Mouse (Mus musculus): ENCODE measurements around the gene Slc38a4. TPM values are rescaled to one million over a fixed set of nuclear protein-coding genes. Genes with fewer than 3 reads are reported as not detected.

The Slc38a4 gene
- polyA plus RNA-seq, 1 experiment, result 0.09 TPM

GRCm38 (mm10) chr15:96974131-96974530, 81.6 kb downstream of the Slc38a4 start:
- H3K36me3 ChIP-seq (ENCODE audit: control insufficient read depth, insufficient read depth, low read length), result no peaks in the 10 kb centered on the region
- H3K4me3 ChIP-seq (ENCODE audit: extremely low read depth, insufficient read depth, insufficient read length), result no peak overlapping the region
- no peaks in the 10 kb centered on the region for H3K4me1 ChIP-seq (ENCODE audit: control insufficient read depth, insufficient read depth, insufficient read length)
- H3K27me3 ChIP-seq (ENCODE audit: control insufficient read depth, insufficient read depth, low read length), result no peaks in the 10 kb centered on the region
- no peak for TF ChIP-seq POLR2A (IDR thresholded peaks at IDR 0.05; ENCODE audit: low read depth, low read length)
- no peak for TF ChIP-seq CTCF (IDR thresholded peaks at IDR 0.05; ENCODE audit: extremely low read depth, insufficient read depth, insufficient read length, insufficient replicate concordance)
- DNase-seq (ENCODE audit: low read depth in 1 of 2, low spot score in 2 of 2), result no peak
- H3K27ac ChIP-seq (ENCODE audit: insufficient read depth, low read length), result no peak overlapping the region
- WGBS, result 93% methylated on average over 5 of the region's 5 CpGs

GRCm38 (mm10) chr15:96973370-96973769, 82.4 kb downstream of the Slc38a4 start:
- TF ChIP-seq POLR2A (IDR thresholded peaks at IDR 0.05; ENCODE audit: low read depth, low read length) (no peak), CTCF (IDR thresholded peaks at IDR 0.05; ENCODE audit: extremely low read depth, insufficient read depth, insufficient read length, insufficient replicate concordance) (no peak)
- WGBS, result 91% methylated on average over 4 of the region's 4 CpGs

GRCm38 (mm10) chr15:96972706-96973274, 83.0 kb downstream of the Slc38a4 start:
- no peaks in the 10 kb centered on the region for H3K36me3 ChIP-seq (ENCODE audit: control insufficient read depth, insufficient read depth, low read length)
- H3K27me3 ChIP-seq (ENCODE audit: control insufficient read depth, insufficient read depth, low read length), result no peaks in the 10 kb centered on the region
- H3K4me1 ChIP-seq (ENCODE audit: control insufficient read depth, insufficient read depth, insufficient read length), result no peaks in the 10 kb centered on the region
- TF ChIP-seq POLR2A (IDR thresholded peaks at IDR 0.05; ENCODE audit: low read depth, low read length), result no peak
- no peak for TF ChIP-seq CTCF (IDR thresholded peaks at IDR 0.05; ENCODE audit: extremely low read depth, insufficient read depth, insufficient read length, insufficient replicate concordance)
- no peak overlapping the region for H3K27ac ChIP-seq (ENCODE audit: insufficient read depth, low read length)
- no peak for DNase-seq (ENCODE audit: low read depth in 1 of 2, low spot score in 2 of 2)
- 92% methylated on average over 3 of the region's 3 CpGs for WGBS
- H3K4me3 ChIP-seq (ENCODE audit: extremely low read depth, insufficient read depth, insufficient read length), result no peak overlapping the region

More at GRCm38 (mm10) chr15:96973370-96973769, 82.4 kb downstream of the Slc38a4 start:
- no peak for DNase-seq (ENCODE audit: low read depth in 1 of 2, low spot score in 2 of 2)
- no peaks in the 10 kb centered on the region for H3K4me1 ChIP-seq (ENCODE audit: control insufficient read depth, insufficient read depth, insufficient read length)
- H3K36me3 ChIP-seq (ENCODE audit: control insufficient read depth, insufficient read depth, low read length), result no peaks in the 10 kb centered on the region
- H3K27me3 ChIP-seq (ENCODE audit: control insufficient read depth, insufficient read depth, low read length), result no peaks in the 10 kb centered on the region
- H3K4me3 ChIP-seq (ENCODE audit: extremely low read depth, insufficient read depth, insufficient read length), result no peak overlapping the region
- no peak overlapping the region for H3K27ac ChIP-seq (ENCODE audit: insufficient read depth, low read length)

DNA sequence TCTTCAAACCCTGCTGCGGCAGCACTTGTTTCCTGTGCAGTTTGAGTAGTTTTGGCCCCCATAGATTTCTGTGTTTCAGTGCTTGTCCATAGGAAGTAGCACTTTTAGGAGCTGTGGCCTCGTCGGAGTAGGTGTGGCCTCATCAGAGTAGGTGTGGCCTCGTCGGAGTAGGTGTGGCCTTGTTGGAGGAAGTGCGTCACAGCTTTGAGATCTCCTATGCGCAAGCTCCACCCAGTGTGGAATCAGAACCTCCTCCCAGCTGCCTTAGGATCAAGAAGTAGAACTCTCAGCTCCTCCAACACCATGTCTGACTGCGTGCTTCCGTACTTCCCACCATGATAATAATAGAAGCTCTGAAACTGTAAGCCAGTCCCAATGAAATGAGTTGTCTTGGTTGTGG, 83.8 kb downstream of the Slc38a4 start:
- TF ChIP-seq CTCF (IDR thresholded peaks at IDR 0.05; ENCODE audit: extremely low read depth, insufficient read depth, insufficient read length, insufficient replicate concordance) (no peak), POLR2A (IDR thresholded peaks at IDR 0.05; ENCODE audit: low read depth, low read length) (no peak)
- Histone ChIP-seq H3K27me3 (ENCODE audit: control insufficient read depth, insufficient read depth, low read length) (no peaks in the 10 kb centered on the region), H3K4me1 (ENCODE audit: control insufficient read depth, insufficient read depth, insufficient read length) (no peaks in the 10 kb centered on the region), H3K4me3 (ENCODE audit: extremely low read depth, insufficient read depth, insufficient read length) (no peak overlapping the region), H3K27ac (ENCODE audit: insufficient read depth, low read length) (no peak overlapping the region), H3K36me3 (ENCODE audit: control insufficient read depth, insufficient read depth, low read length) (no peaks in the 10 kb centered on the region)
- no peak for DNase-seq (ENCODE audit: low read depth in 1 of 2, low spot score in 2 of 2)
- 88% methylated on average over 9 of the region's 9 CpGs for WGBS

GRCm38 (mm10) chr15:96969792-96970191, 86.0 kb downstream of the Slc38a4 start:
- no peak for DNase-seq (ENCODE audit: low read depth in 1 of 2, low spot score in 2 of 2)
- 77% methylated on average over 4 of the region's 4 CpGs for WGBS
- TF ChIP-seq POLR2A (IDR thresholded peaks at IDR 0.05; ENCODE audit: low read depth, low read length), result no peak
- TF ChIP-seq CTCF (IDR thresholded peaks at IDR 0.05; ENCODE audit: extremely low read depth, insufficient read depth, insufficient read length, insufficient replicate concordance), result no peak

DNA sequence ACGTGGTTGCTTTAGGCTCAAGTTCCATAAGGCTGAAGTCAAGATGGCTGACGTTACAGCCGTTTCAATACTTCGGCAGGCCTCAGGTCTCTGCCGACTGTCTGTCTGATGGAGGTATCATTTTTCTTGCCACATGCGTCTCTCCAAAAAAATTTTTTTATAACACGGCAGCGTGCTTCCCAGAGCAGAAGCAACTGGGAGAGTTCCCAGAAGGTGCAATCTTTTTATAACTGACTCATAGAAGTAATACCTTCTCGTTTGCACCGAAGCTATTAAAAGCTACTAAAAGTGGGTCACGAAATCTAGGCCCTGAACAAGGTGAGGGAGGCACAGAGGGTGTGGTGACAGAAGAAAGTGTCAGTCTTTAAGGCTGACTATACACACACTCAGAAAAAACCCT, 87.0 kb downstream of the Slc38a4 start:
- Histone ChIP-seq H3K4me3 (ENCODE audit: extremely low read depth, insufficient read depth, insufficient read length) (no peak overlapping the region), H3K36me3 (ENCODE audit: control insufficient read depth, insufficient read depth, low read length) (no peaks in the 10 kb centered on the region), H3K4me1 (ENCODE audit: control insufficient read depth, insufficient read depth, insufficient read length) (no peaks in the 10 kb centered on the region), H3K27ac (ENCODE audit: insufficient read depth, low read length) (no peak overlapping the region), H3K27me3 (ENCODE audit: control insufficient read depth, insufficient read depth, low read length) (no peaks in the 10 kb centered on the region)
- TF ChIP-seq POLR2A (IDR thresholded peaks at IDR 0.05; ENCODE audit: low read depth, low read length) (no peak), CTCF (IDR thresholded peaks at IDR 0.05; ENCODE audit: extremely low read depth, insufficient read depth, insufficient read length, insufficient replicate concordance) (no peak)
- 86% methylated on average over 11 of the region's 11 CpGs for WGBS
- no peak for DNase-seq (ENCODE audit: low read depth in 1 of 2, low spot score in 2 of 2)

More at GRCm38 (mm10) chr15:96969792-96970191, 86.0 kb downstream of the Slc38a4 start:
- H3K27me3 ChIP-seq (ENCODE audit: control insufficient read depth, insufficient read depth, low read length), result no peaks in the 10 kb centered on the region
- H3K4me3 ChIP-seq (ENCODE audit: extremely low read depth, insufficient read depth, insufficient read length), result no peak overlapping the region
- H3K36me3 ChIP-seq (ENCODE audit: control insufficient read depth, insufficient read depth, low read length), result no peaks in the 10 kb centered on the region
- no peaks in the 10 kb centered on the region for H3K4me1 ChIP-seq (ENCODE audit: control insufficient read depth, insufficient read depth, insufficient read length)
- no peak overlapping the region for H3K27ac ChIP-seq (ENCODE audit: insufficient read depth, low read length)

DNA sequence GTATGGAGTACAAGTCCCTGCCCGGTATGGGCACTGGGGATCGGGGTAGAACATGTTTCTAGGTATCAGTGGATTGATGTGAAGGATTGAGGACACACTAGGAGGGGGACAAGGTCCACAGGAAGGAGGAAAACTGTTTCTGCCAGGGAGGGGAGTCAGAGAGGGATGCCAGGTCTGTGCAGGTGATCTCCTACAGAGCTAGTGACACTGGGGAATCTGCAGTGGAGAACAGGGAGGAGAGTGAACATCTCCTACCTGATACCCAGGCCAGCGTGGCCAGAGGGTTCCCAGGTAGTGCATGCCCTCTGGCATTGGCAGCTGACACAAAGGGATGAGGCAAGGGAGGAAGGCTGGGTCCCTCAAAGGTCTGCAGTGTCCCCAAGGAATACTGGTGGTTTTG, 89.4 kb downstream of the Slc38a4 start:
- Histone ChIP-seq H3K36me3 (ENCODE audit: control insufficient read depth, insufficient read depth, low read length) (no peaks in the 10 kb centered on the region), H3K27me3 (ENCODE audit: control insufficient read depth, insufficient read depth, low read length) (no peaks in the 10 kb centered on the region), H3K4me3 (ENCODE audit: extremely low read depth, insufficient read depth, insufficient read length) (no peak overlapping the region), H3K4me1 (ENCODE audit: control insufficient read depth, insufficient read depth, insufficient read length) (no peaks in the 10 kb centered on the region), H3K27ac (ENCODE audit: insufficient read depth, low read length) (no peak overlapping the region)
- no peak for DNase-seq (ENCODE audit: low read depth in 1 of 2, low spot score in 2 of 2)
- WGBS, result 79% methylated on average over 3 of the region's 3 CpGs
- TF ChIP-seq POLR2A (IDR thresholded peaks at IDR 0.05; ENCODE audit: low read depth, low read length), result no peak
- TF ChIP-seq CTCF (IDR thresholded peaks at IDR 0.05; ENCODE audit: extremely low read depth, insufficient read depth, insufficient read length, insufficient replicate concordance), result no peak
